Mouse (Mus musculus) stomach, embryonic 16.5 days (tissue): ENCODE data around the gene Adarb2. TPM values are rescaled to one million over a fixed set of nuclear protein-coding genes. Genes with fewer than 3 reads are reported as not detected.

Source experiments
- ATAC-seq: fragments of 200-750 bp; cut with Nextera tagmentation; 2 replicates; pipeline ENCODE4 v1.8.0; 2017; ENCODE audit warnings: moderate number of reproducible peaks, moderate TSS enrichment; ENCODE audit not compliant: insufficient read depth, low FRiP score
- H3K27ac ChIP-seq: fragments of 300-500 bp; sonication (generic); 2 replicates; pipeline ENCODE4 v1.5.1; 2014; ENCODE audit warnings: low read length
- H3K27me3 ChIP-seq: fragments of 300-500 bp; sonication (generic); 2 replicates; pipeline ENCODE4 v1.6.1; 2014; ENCODE audit warnings: low read length, control low read depth, mixed read lengths; ENCODE audit not compliant: control insufficient read depth, insufficient read depth
- H3K36me3 ChIP-seq: fragments of 300-500 bp; sonication (generic); 2 replicates; pipeline ENCODE4 v1.6.1; 2014; ENCODE audit warnings: low read length; ENCODE audit not compliant: control insufficient read depth, insufficient read depth
- H3K4me1 ChIP-seq: fragments of 300-500 bp; sonication (generic); 2 replicates; pipeline ENCODE4 v1.6.1; 2014; ENCODE audit warnings: low read length, control low read depth, mixed read lengths; ENCODE audit not compliant: control insufficient read depth, insufficient read depth
- H3K4me2 ChIP-seq: fragments of 300-500 bp; sonication (generic); 2 replicates; pipeline ENCODE4 v1.6.1; 2014; ENCODE audit warnings: low read depth, low read length, mixed read lengths
- H3K4me3 ChIP-seq: fragments of 300-500 bp; sonication (generic); replicated peaks from 2 replicates; pipeline ENCODE4 v1.5.1; 2014; ENCODE audit warnings: mild to moderate bottlenecking, low read length
- H3K9ac ChIP-seq: fragments of 300-500 bp; sonication (generic); 2 replicates; pipeline ENCODE4 v1.6.1; 2014; ENCODE audit warnings: low read length
- H3K9me3 ChIP-seq: fragments of 300-500 bp; sonication (generic); replicated peaks from 2 replicates; pipeline ENCODE4 v1.6.1; 2016; ENCODE audit warnings: low read length, control low read depth; ENCODE audit not compliant: control insufficient read depth
- WGBS: fragments of 180-500 bp; shearing (Covaris S2); extraction: QIAGEN DNeasy Blood & Tissue Kit; methylation state at CpG from one replicate; pipeline ENCODE4 v1.1.7; 2014; 5-methylcytosine and 5-hydroxymethylcytosine counted together
- polyA plus RNA-seq: library from polyadenylated mRNA; unstranded; fragments of >200 nt; fragmentation: Nextera tagmentation; extraction: Ambion mirVana; gene quantifications from 2 replicates; pipeline ENCODE4 v1.2.1, GENCODE M21; 2015

Adarb2 gene
- polyA plus RNA-seq, 1 experiment from 2014 or later: 0.58 TPM

GRCm38 (mm10) chr13:8622263-8622662, 419.6 kb downstream of the Adarb2 start:
- no peaks in the 10 kb centered on the region for H3K27me3 ChIP-seq
- H3K4me3 ChIP-seq: no peak overlapping the region
- no peaks in the 10 kb centered on the region for H3K9me3 ChIP-seq
- no peak overlapping the region for H3K27ac ChIP-seq
- no peak for ATAC-seq
- H3K4me2 ChIP-seq: no peak overlapping the region
- H3K4me1 ChIP-seq: no peaks in the 10 kb centered on the region
- H3K36me3 ChIP-seq: no peaks in the 10 kb centered on the region
- no peak overlapping the region for H3K9ac ChIP-seq
- WGBS: 82% methylated on average over 2 of the region's 2 CpGs

- Histone ChIP-seq H3K9me3 (no peaks in the 10 kb centered on the region), H3K4me2 (no peak overlapping the region), H3K27ac (no peak overlapping the region), H3K36me3 (no peaks in the 10 kb centered on the region), H3K27me3 (no peaks in the 10 kb centered on the region), H3K4me3 (no peak overlapping the region), H3K4me1 (no peaks in the 10 kb centered on the region), H3K9ac (no peak overlapping the region)
- ATAC-seq: no peak
- 80% methylated on average over 6 of the region's 6 CpGs for WGBS
Observed at GRCm38 (mm10) chr13:8629565-8629964, 426.9 kb downstream of the Adarb2 start.

- no peak overlapping the region for H3K27ac ChIP-seq
- H3K36me3 ChIP-seq: no peaks in the 10 kb centered on the region
- WGBS: 89% methylated on average over 1 of the region's 1 CpGs
- no peaks in the 10 kb centered on the region for H3K9me3 ChIP-seq
- ATAC-seq: no peak
- no peak overlapping the region for H3K9ac ChIP-seq
- no peaks in the 10 kb centered on the region for H3K27me3 ChIP-seq
- no peaks in the 10 kb centered on the region for H3K4me1 ChIP-seq
- H3K4me2 ChIP-seq: no peak overlapping the region
- no peak overlapping the region for H3K4me3 ChIP-seq
Observed at GRCm38 (mm10) chr13:8631618-8632017, 429.0 kb downstream of the Adarb2 start.

- ATAC-seq: no peak
- WGBS: 63% methylated on average over 5 of the region's 5 CpGs
Observed at GRCm38 (mm10) chr13:8632072-8632471, 429.4 kb downstream of the Adarb2 start.

GRCm38 (mm10) chr13:8633385-8634337, 431.0 kb downstream of the Adarb2 start:
- Histone ChIP-seq H3K4me2 (no peak overlapping the region), H3K4me3 (no peak overlapping the region), H3K9me3 (no peaks in the 10 kb centered on the region), H3K4me1 (no peaks in the 10 kb centered on the region), H3K36me3 (no peaks in the 10 kb centered on the region), H3K27me3 (no peaks in the 10 kb centered on the region), H3K27ac (no peak overlapping the region), H3K9ac (no peak overlapping the region)
- ATAC-seq: no peak
- whole genome bisulfite sequencing: 71% methylated on average over 5 of the region's 5 CpGs

More at GRCm38 (mm10) chr13:8632072-8632471, 429.4 kb downstream of the Adarb2 start:
- no peaks in the 10 kb centered on the region for H3K27me3 ChIP-seq
- no peak overlapping the region for H3K27ac ChIP-seq
- no peak overlapping the region for H3K4me2 ChIP-seq
- H3K9me3 ChIP-seq: no peaks in the 10 kb centered on the region
- no peaks in the 10 kb centered on the region for H3K4me1 ChIP-seq
- H3K36me3 ChIP-seq: no peaks in the 10 kb centered on the region
- no peak overlapping the region for H3K4me3 ChIP-seq
- no peak overlapping the region for H3K9ac ChIP-seq

- H3K4me1 ChIP-seq: no peaks in the 10 kb centered on the region
- no peak overlapping the region for H3K4me3 ChIP-seq
- no peaks in the 10 kb centered on the region for H3K36me3 ChIP-seq
- no peak overlapping the region for H3K4me2 ChIP-seq
- ATAC-seq: no peak
- no peaks in the 10 kb centered on the region for H3K9me3 ChIP-seq
- WGBS: 59% methylated on average over 2 of the region's 2 CpGs
- no peak overlapping the region for H3K27ac ChIP-seq
- no peak overlapping the region for H3K9ac ChIP-seq
- no peaks in the 10 kb centered on the region for H3K27me3 ChIP-seq
Observed at GRCm38 (mm10) chr13:8642084-8642483, 439.4 kb downstream of the Adarb2 start.

- no peak for ATAC-seq
- Histone ChIP-seq H3K27ac (no peak overlapping the region), H3K4me1 (no peaks in the 10 kb centered on the region), H3K27me3 (no peaks in the 10 kb centered on the region), H3K4me3 (no peak overlapping the region), H3K4me2 (no peak overlapping the region), H3K9me3 (no peaks in the 10 kb centered on the region), H3K36me3 (no peaks in the 10 kb centered on the region), H3K9ac (no peak overlapping the region)
- 66% methylated on average over 3 of the region's 3 CpGs for WGBS
Observed at GRCm38 (mm10) chr13:8643920-8644319, 441.3 kb downstream of the Adarb2 start.

- H3K27me3 ChIP-seq: no peaks in the 10 kb centered on the region
- H3K4me3 ChIP-seq: no peak overlapping the region
- H3K27ac ChIP-seq: no peak overlapping the region
- ATAC-seq: 0 out of 2 replicates have a peak, but pooled peaks have one; percentile 17
- no peaks in the 10 kb centered on the region for H3K9me3 ChIP-seq
- no peaks in the 10 kb centered on the region for H3K36me3 ChIP-seq
- no peaks in the 10 kb centered on the region for H3K4me1 ChIP-seq
- no peak overlapping the region for H3K9ac ChIP-seq
- H3K4me2 ChIP-seq: no peak overlapping the region
- WGBS: 68% methylated on average over 9 of the region's 9 CpGs
Observed at GRCm38 (mm10) chr13:8644805-8645679, 442.4 kb downstream of the Adarb2 start.

- WGBS: 66% methylated on average over 2 of the region's 2 CpGs
- H3K9ac ChIP-seq: no peak overlapping the region
- no peak for ATAC-seq
- no peaks in the 10 kb centered on the region for H3K9me3 ChIP-seq
- H3K4me3 ChIP-seq: no peak overlapping the region
- H3K27ac ChIP-seq: no peak overlapping the region
- no peaks in the 10 kb centered on the region for H3K4me1 ChIP-seq
- no peak overlapping the region for H3K4me2 ChIP-seq
- no peaks in the 10 kb centered on the region for H3K27me3 ChIP-seq
- H3K36me3 ChIP-seq: no peaks in the 10 kb centered on the region
Observed at GRCm38 (mm10) chr13:8649261-8649660, 446.6 kb downstream of the Adarb2 start.
